Mouse (Mus musculus): ENCODE results near the gene Dad1.

GRCm38 (mm10) chr14:54219256-54219655, 34.6 kb downstream of the Dad1 start:
- TF ChIP-seq MAX (IDR thresholded peaks at IDR 0.05; ENCODE audit: low read depth) (no peak), REST (IDR thresholded peaks at IDR 0.05; ENCODE audit: insufficient read depth, insufficient read length) (no peak), MYOG (IDR thresholded peaks at IDR 0.05; ENCODE audit: control insufficient read depth in 1 of 3, insufficient read depth in 1 of 3, insufficient read length in 2 of 3, low read depth in 2 of 3) (no peak), POLR2A (IDR thresholded peaks at IDR 0.05; ENCODE audit: insufficient read length, low read depth) (no peak), CEBPB (IDR thresholded peaks at IDR 0.05; ENCODE audit: insufficient read depth, poor library complexity, severe bottlenecking) (no peak), POLR2AphosphoS2 (IDR thresholded peaks at IDR 0.05; ENCODE audit: insufficient read length, low read depth) (no peak), TCF12 (IDR thresholded peaks at IDR 0.05; ENCODE audit: insufficient read depth, poor library complexity, severe bottlenecking) (no peak)
